Mouse (Mus musculus) midbrain, embryonic 10.5 days (tissue): Measurements from ENCODE around the gene Gm10721. TPM values are rescaled to one million over a fixed set of nuclear protein-coding genes. Genes with fewer than 3 reads are reported as not detected.
"Not testable (repeated sequence)": the region's sequence is repeated elsewhere in the genome, so short reads cannot be mapped to it uniquely, and the experiment has no call there.

Experiments used
- DNase-seq: peaks from one replicate; pipeline ENCODE4 v3.0.0-alpha.2; 2017; ENCODE audit warnings: low spot score
- H3K27ac ChIP-seq: fragments of 300-500 bp; sonication (generic); replicated peaks from 2 replicates; pipeline ENCODE4 v1.5.1; 2016; ENCODE audit warnings: mild to moderate bottlenecking
- H3K27me3 ChIP-seq: fragments of 300-500 bp; sonication (generic); 2 replicates; pipeline ENCODE4 v1.6.1; 2016; ENCODE audit warnings: low read depth, mild to moderate bottlenecking; ENCODE audit not compliant: poor library complexity, severe bottlenecking
- H3K36me3 ChIP-seq: fragments of 300-500 bp; sonication (generic); 2 replicates; pipeline ENCODE4 v1.6.1; 2016; ENCODE audit warnings: mild to moderate bottlenecking, moderate library complexity
- H3K4me1 ChIP-seq: fragments of 300-500 bp; sonication (generic); 2 replicates; pipeline ENCODE4 v1.6.1; 2016
- H3K4me3 ChIP-seq: fragments of 300-500 bp; sonication (generic); 2 replicates; pipeline ENCODE4 v1.5.1; 2016; ENCODE audit warnings: mild to moderate bottlenecking, moderate library complexity
- H3K9me3 ChIP-seq: fragments of 300-500 bp; sonication (generic); replicated peaks from 2 replicates; pipeline ENCODE4 v1.6.1; 2016; ENCODE audit warnings: mild to moderate bottlenecking
- WGBS: fragments of 180-500 bp; shearing (Covaris S2); methylation state at CpG from one replicate; pipeline ENCODE4 v1.1.7; 2016; 5-methylcytosine and 5-hydroxymethylcytosine counted together
- polyA plus RNA-seq: library from polyadenylated mRNA; unstranded; fragments of >200 nt; fragmentation: Nextera tagmentation; extraction: Ambion mirVana; gene quantifications from 2 replicates; pipeline ENCODE4 v1.2.1, GENCODE M21; 2016

Gene Gm10721
- polyA plus RNA-seq: not detected in 2 replicates

DNA sequence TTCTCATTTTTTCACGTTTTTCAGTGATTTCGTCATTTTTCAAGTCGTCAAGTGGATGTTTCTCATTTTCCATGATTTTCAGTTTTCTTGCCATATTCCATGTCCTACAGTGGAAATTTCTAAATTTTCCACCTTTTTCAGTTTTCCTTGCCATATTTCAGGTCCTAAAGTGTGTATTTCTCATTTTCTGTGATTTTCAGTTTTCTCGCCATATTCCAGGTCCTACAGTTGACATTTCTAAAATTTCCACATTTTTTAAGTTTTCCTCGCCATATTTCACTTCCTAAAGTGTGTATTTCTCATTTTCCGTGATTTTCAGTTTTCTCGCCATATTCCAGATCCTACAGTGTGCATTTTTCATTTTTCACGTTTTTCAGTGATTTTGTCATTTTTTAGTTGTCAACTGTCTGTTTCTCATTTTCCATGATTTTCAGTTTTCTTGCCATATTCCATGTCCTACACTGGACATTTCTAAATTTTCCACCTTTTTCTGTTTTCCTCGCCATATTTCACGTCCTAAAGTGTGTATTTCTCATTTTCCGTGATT, at the start of gene Gm10721:
Gene Gm10721, plus strand, starts transcription at position 408 of the 547 bp plus-strand sequence.
- H3K4me1 ChIP-seq, H3K4me3 ChIP-seq, H3K27me3 ChIP-seq, H3K36me3 ChIP-seq, H3K9me3 ChIP-seq, DNase-seq, H3K27ac ChIP-seq: not testable (repeated sequence)
- no CpG with 5 or more reads among the region's 11 CpGs for WGBS

DNA sequence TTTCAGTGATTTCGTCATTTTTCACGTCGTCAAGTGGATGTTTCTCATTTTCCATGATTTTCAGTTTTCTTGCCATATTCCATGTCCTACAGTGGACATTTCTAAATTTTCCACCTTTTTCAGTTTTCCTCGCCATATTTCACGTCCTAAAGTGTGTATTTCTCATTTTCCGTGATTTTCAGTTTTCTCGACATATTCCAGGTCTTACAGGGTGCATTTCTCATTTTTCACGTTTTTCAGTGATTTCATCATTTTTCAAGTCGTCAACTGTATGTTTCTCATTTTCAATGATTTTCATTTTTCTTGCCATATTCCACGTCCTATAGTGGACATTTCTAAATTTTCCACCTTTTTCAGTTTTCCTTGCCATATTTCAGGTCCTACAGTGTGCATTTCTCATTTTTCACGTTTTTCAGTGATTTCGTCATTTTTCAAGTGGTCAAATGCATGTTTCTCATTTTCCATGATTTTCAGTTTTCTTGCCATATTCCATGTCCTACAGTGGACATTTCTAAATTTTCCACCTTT, 12.4 kb upstream of the Gm10721 start, which contains the start of gene Gm10722:
Gene Gm10722, plus strand, starts transcription at position 478 of the 528 bp plus-strand sequence.
- not testable (repeated sequence) for H3K4me1 ChIP-seq, H3K4me3 ChIP-seq, H3K27ac ChIP-seq, H3K36me3 ChIP-seq, H3K27me3 ChIP-seq, H3K9me3 ChIP-seq
- WGBS: 74% methylated on average over 12 of the region's 12 CpGs
- peak; percentile 44 for DNase-seq

DNA sequence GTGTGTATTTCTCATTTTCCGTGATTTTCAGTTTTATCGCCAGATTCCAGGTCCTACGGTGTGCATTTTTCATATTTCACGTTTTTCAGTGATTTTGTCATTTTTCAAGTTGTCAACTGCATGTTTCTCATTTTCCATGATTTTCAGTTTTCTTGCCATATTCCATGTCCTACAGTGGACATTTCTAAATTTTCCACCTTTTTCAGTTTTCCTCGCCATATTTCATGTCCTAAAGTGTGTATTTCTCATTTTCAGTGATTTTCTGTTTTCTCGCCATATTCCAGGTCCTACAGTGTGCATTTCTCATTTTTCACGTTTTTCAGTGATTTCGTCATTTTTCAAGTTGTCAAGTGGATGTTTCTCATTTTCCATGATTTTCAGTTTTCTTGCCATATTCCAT, 11.9 kb upstream of the Gm10721 start:
- not testable (repeated sequence) for H3K27me3 ChIP-seq, H3K4me3 ChIP-seq, DNase-seq, H3K9me3 ChIP-seq, H3K4me1 ChIP-seq, H3K36me3 ChIP-seq, H3K27ac ChIP-seq
- WGBS: 64% methylated on average over 8 of the region's 8 CpGs

GRCm38 (mm10) chr9:3001948-3002659, 10.8 kb upstream of the Gm10721 start:
- not testable (repeated sequence) for H3K27me3 ChIP-seq, H3K9me3 ChIP-seq, H3K4me3 ChIP-seq, H3K27ac ChIP-seq, H3K4me1 ChIP-seq, H3K36me3 ChIP-seq
- DNase-seq: peak; percentile 56
- 69% methylated on average over 9 of the region's 11 CpGs for whole genome bisulfite sequencing

- not testable (repeated sequence) for DNase-seq, H3K4me1 ChIP-seq, H3K4me3 ChIP-seq, H3K9me3 ChIP-seq, H3K27ac ChIP-seq, H3K27me3 ChIP-seq, H3K36me3 ChIP-seq
- 77% methylated on average over 6 of the region's 14 CpGs for WGBS
These were observed 10.0 kb upstream of the Gm10721 start, which contains the start of gene Gm11168 for GRCm38 (mm10) chr9:3002794-3003396. TSS of gene Gm11168 (plus strand) at chr9:3003346.

DNA sequence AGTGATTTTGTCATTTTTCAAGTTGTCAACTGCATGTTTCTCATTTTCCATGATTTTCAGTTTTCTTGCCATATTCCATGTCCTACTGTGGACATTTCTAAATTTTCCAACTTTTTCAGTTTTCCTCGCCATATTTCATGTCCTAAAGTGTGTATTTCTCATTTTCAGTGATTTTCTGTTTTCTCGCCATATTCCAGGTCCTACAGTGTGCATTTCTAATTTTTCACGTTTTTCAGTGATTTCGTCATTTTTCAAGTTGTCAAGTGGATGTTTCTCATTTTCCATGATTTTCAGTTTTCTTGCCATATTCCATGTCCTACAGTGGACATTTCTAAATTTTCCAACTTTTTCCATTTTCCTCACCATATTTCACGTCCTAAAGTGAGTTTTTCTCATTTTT, 6.8 kb upstream of the Gm10721 start:
- not testable (repeated sequence) for H3K36me3 ChIP-seq, H3K27ac ChIP-seq, DNase-seq, H3K4me1 ChIP-seq, H3K4me3 ChIP-seq, H3K27me3 ChIP-seq
- WGBS: 71% methylated on average over 1 of the region's 5 CpGs
- H3K9me3 ChIP-seq: peaks cover 12% of the 10 kb centered on the region

DNA sequence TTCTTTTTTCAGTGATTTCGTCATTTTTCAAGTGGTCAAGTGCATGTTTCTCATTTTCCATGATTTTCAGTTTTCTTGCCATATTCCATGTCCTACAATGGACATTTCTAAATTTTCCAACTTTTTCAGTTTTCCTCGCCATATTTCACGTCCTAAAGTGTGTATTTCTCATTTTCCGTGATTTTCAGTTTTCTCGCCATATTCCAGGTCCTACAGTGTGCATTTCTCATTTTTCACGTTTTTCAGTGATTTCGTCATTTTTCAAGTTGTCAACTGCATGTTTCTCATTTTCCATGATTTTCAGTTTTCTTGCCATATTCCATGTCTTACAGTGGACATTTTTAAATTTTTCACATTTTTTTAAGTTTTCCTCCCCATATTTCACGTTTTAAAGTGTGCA, 6.3 kb upstream of the Gm10721 start:
- H3K9me3 ChIP-seq: peaks cover 12% of the 10 kb centered on the region
- H3K27ac ChIP-seq, DNase-seq, H3K4me1 ChIP-seq, H3K36me3 ChIP-seq, H3K27me3 ChIP-seq, H3K4me3 ChIP-seq: not testable (repeated sequence)
- 72% methylated on average over 8 of the region's 8 CpGs for WGBS

GRCm38 (mm10) chr9:3007272-3007671, 5.7 kb upstream of the Gm10721 start:
- 78% methylated on average over 8 of the region's 9 CpGs for WGBS
- not testable (repeated sequence) for H3K27me3 ChIP-seq, H3K4me1 ChIP-seq, H3K4me3 ChIP-seq, H3K36me3 ChIP-seq, H3K9me3 ChIP-seq, H3K27ac ChIP-seq
- peak; percentile 18 for DNase-seq

DNA sequence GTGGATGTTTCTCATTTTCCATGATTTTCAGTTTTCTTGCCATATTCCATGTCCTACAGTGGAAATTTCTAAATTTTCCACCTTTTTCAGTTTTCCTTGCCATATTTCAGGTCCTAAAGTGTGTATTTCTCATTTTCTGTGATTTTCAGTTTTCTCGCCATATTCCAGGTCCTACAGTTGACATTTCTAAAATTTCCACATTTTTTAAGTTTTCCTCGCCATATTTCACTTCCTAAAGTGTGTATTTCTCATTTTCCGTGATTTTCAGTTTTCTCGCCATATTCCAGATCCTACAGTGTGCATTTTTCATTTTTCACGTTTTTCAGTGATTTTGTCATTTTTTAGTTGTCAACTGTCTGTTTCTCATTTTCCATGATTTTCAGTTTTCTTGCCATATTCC, 3.6 kb upstream of the Gm10721 start:
- H3K4me3 ChIP-seq, H3K36me3 ChIP-seq, H3K27me3 ChIP-seq, H3K4me1 ChIP-seq, DNase-seq, H3K27ac ChIP-seq, H3K9me3 ChIP-seq: not testable (repeated sequence)
- no CpG with 5 or more reads among the region's 5 CpGs for WGBS

DNA sequence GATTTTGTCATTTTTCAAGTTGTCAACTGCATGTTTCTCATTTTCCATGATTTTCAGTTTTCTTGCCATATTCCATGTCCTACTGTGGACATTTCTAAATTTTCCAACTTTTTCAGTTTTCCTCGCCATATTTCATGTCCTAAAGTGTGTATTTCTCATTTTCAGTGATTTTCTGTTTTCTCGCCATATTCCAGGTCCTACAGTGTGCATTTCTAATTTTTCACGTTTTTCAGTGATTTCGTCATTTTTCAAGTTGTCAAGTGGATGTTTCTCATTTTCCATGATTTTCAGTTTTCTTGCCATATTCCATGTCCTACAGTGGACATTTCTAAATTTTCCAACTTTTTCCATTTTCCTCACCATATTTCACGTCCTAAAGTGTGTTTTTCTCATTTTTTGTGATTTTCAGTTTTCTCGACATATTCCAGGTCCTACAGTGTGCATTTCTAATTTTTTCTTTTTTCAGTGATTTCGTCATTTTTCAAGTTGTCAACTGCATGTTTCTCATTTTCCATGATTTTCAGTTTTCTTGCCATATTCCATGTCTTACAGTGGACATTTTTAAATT, 802 bp upstream of the Gm10721 start:
- H3K4me1 ChIP-seq, H3K27me3 ChIP-seq, H3K27ac ChIP-seq, H3K4me3 ChIP-seq, DNase-seq, H3K9me3 ChIP-seq, H3K36me3 ChIP-seq: not testable (repeated sequence)
- WGBS: 82% methylated on average over 3 of the region's 7 CpGs

GRCm38 (mm10) chr9:3015354-3015753, 2.4 kb downstream of the Gm10721 start, which contains the start of gene Gm10720:
TSS of gene Gm10720 (plus strand) at chr9:3015654.
- not testable (repeated sequence) for H3K27me3 ChIP-seq, DNase-seq, H3K4me1 ChIP-seq, H3K36me3 ChIP-seq, H3K27ac ChIP-seq, H3K4me3 ChIP-seq, H3K9me3 ChIP-seq
- 64% methylated on average over 5 of the region's 9 CpGs for WGBS

- not testable (repeated sequence) for DNase-seq, H3K4me1 ChIP-seq, H3K27ac ChIP-seq, H3K9me3 ChIP-seq, H3K4me3 ChIP-seq, H3K27me3 ChIP-seq, H3K36me3 ChIP-seq
- 72% methylated on average over 6 of the region's 6 CpGs for WGBS
These were observed 3.0 kb downstream of the Gm10721 start for GRCm38 (mm10) chr9:3015896-3016295.

DNA sequence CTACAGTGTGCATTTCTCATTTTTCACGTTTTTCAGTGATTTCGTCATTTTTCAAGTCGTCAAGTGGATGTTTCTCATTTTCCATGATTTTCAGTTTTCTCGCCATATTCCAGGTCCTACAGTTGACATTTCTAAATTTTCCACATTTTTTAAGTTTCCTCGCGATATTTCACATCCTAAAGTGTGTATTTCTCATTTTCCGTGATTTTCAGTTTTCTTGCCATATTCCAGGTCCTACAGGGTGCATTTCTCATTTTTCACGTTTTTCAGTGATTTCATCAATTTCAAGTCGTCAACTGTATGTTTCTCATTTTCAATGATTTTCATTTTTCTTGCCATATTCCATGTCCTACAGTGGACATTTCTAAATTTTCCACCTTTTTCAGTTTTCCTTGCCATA, 4.2 kb downstream of the Gm10721 start, which contains the start of gene Gm10719:
Gene Gm10719, plus strand, starts transcription at position 301 of the 400 bp plus-strand sequence.
- H3K4me3 ChIP-seq, DNase-seq, H3K36me3 ChIP-seq, H3K27ac ChIP-seq, H3K9me3 ChIP-seq, H3K27me3 ChIP-seq, H3K4me1 ChIP-seq: not testable (repeated sequence)
- WGBS: 50% methylated on average over 1 of the region's 9 CpGs
